ENCODE assay signal across 21 mouse cellular contexts in the genomic region with DNA sequence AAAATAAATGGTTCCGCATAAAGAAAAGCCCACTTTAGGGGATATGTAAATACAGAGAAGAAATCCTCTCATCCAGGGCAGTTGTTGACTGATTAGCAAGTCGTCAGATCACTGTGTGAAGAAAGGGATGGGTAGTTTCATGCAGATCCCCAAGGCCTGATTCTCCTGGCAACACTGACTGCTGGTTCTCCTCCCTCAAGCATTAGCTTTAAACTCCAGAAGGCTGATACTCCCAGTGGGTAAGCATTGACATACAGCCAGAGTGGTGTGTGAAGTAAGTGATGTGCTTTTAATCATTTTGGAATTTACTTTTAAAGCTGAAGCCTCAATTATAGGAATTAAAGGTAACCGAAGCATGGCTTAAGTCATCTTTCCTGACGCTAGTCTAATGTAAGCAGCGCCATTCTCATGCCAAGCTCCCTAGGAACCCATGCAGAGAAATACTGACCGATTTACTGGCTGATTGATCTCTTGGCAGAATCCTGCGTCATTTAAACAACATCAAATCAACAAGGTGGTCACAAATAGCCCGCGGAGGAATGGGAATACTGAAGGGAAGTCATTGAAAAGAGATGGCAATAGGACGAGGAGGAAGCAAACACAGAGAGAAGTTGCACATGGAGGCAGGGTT.
DNase-seq lines count a peak whose midpoint lies in the region; ATAC-seq and TF ChIP-seq lines count a peak whose summit lies in the region.
"Had no signal": no experiment of that assay in that cellular context is flagged by ENCODE, and none has a peak within 500 bp of the region (broad histone marks: within the 10 kb centered on the region; RNA-seq: fewer than 3 reads in every experiment).

No protein-coding gene starts in this region.

- no peaks in the 10 kb centered on the region for H3K27me3 ChIP-seq in embryonic facial prominence, embryonic 15.5 days
- H3K27me3 ChIP-seq in hindbrain, postnatal 0 days (ENCODE audit: insufficient read depth, low read length) = no peaks in the 10 kb centered on the region
- H3K27me3 ChIP-seq: forebrain, embryonic 15.5 days; limb, embryonic 13.5 days; lung, embryonic 15.5 days had no signal

- 0 out of 2 replicates have a peak, but pooled peaks have one; percentile 51 for ATAC-seq in embryonic facial prominence, embryonic 15.5 days (ENCODE audit: insufficient number of reproducible peaks, low FRiP score, low TSS enrichment, low read depth)
- ATAC-seq in hindbrain, postnatal 0 days = 0 out of 2 replicates have a peak, but pooled peaks have one; percentile 53
- ATAC-seq: activated CD4-positive, CD25-positive, alpha-beta regulatory T cell, adult 4 months; forebrain, embryonic 15.5 days; intestine, postnatal 0 days had no signal

- no peak overlapping the region for H3K9ac ChIP-seq in embryonic facial prominence, embryonic 15.5 days
- H3K9ac ChIP-seq in hindbrain, postnatal 0 days (replicated peaks; ENCODE audit: low read length) = no peak overlapping the region
- H3K9ac ChIP-seq: forebrain, embryonic 15.5 days; limb, embryonic 13.5 days; liver, embryonic 14.5 days; lung, embryonic 15.5 days had no signal

- TF ChIP-seq CTCF in hindbrain, postnatal 0 days (IDR thresholded peaks at IDR 0.05; ENCODE audit: low read depth) = no peak

- WGBS in embryonic facial prominence, embryonic 15.5 days = 51% methylated on average over 10 of the region's 10 CpGs
- WGBS in hindbrain, postnatal 0 days = 51% methylated on average over 10 of the region's 10 CpGs

- no peak overlapping the region for H3K27ac ChIP-seq in embryonic facial prominence, embryonic 15.5 days (replicated peaks)
- H3K27ac ChIP-seq in hindbrain, postnatal 0 days = no peak overlapping the region
- H3K27ac ChIP-seq: forebrain, embryonic 15.5 days; limb, embryonic 13.5 days; liver, embryonic 14.5 days; lung, embryonic 15.5 days; stomach, postnatal 0 days had no signal

- no peak overlapping the region for H3K4me3 ChIP-seq in embryonic facial prominence, embryonic 15.5 days (replicated peaks)
- no peak overlapping the region for H3K4me3 ChIP-seq in hindbrain, postnatal 0 days (ENCODE audit: low read length)
- H3K4me3 ChIP-seq: forebrain, embryonic 15.5 days; limb, embryonic 13.5 days; lung, embryonic 15.5 days had no signal

- H3K4me2 ChIP-seq in embryonic facial prominence, embryonic 15.5 days (replicated peaks) = no peak overlapping the region
- no peak overlapping the region for H3K4me2 ChIP-seq in hindbrain, postnatal 0 days (ENCODE audit: low read depth, low read length)
- H3K4me2 ChIP-seq: forebrain, embryonic 15.5 days; limb, embryonic 13.5 days; lung, embryonic 15.5 days had no signal

- peak; percentile 23 to 44 for DNase-seq in cerebellum, postnatal 14 days
- DNase-seq in cerebellum, adult 11-12 months = no peak
- peak; percentile 25 for DNase-seq in left cerebral cortex, postnatal 4 days
- DNase-seq in left cerebral cortex, adult 11 months (ENCODE audit: low spot score) = no peak
- DNase-seq in hindbrain, postnatal 0 days (ENCODE audit: low spot score) = peak; percentile 49
- no peak for DNase-seq in liver
- DNase-seq in left cerebral cortex, postnatal 36 days (ENCODE audit: low spot score in 2 of 2) = no peak
- DNase-seq: adrenal gland, postnatal 25 days; cerebellum, adult 2 months; heart, adult 18-20 months; lung, postnatal 4 days; right cerebral cortex, postnatal 14 days had no signal

- intact Hi-C loops in left cerebral cortex, postnatal 4 days (cut with DNase I) = no loop called here
- intact Hi-C loops in left cerebral cortex, postnatal 36 days (cut with DNase I) = no loop called here

- H3K9me3 ChIP-seq in embryonic facial prominence, embryonic 15.5 days (replicated peaks) = no peaks in the 10 kb centered on the region
- no peaks in the 10 kb centered on the region for H3K9me3 ChIP-seq in hindbrain, postnatal 0 days (ENCODE audit: low read length)
- H3K9me3 ChIP-seq: forebrain, embryonic 15.5 days; G1E; limb, embryonic 13.5 days; lung, embryonic 15.5 days had no signal

- no peaks in the 10 kb centered on the region for H3K36me3 ChIP-seq in embryonic facial prominence, embryonic 15.5 days
- no peaks in the 10 kb centered on the region for H3K36me3 ChIP-seq in hindbrain, postnatal 0 days (ENCODE audit: insufficient read depth, low read length)
- H3K36me3 ChIP-seq: forebrain, embryonic 15.5 days; G1E; limb, embryonic 13.5 days; lung, embryonic 15.5 days had no signal

- no peaks in the 10 kb centered on the region for H3K4me1 ChIP-seq in embryonic facial prominence, embryonic 15.5 days
- H3K4me1 ChIP-seq in hindbrain, postnatal 0 days (ENCODE audit: insufficient read depth, low read length) = no peaks in the 10 kb centered on the region
- H3K4me1 ChIP-seq: forebrain, embryonic 15.5 days; limb, embryonic 13.5 days; lung, embryonic 15.5 days had no signal

Comparison
In these comparisons a context has a peak if more than half of its experiments do, and no peak if none do; other contexts are left out.
1. DNase-seq: peak in cerebellum, postnatal 14 days (2 of 2), left cerebral cortex, postnatal 4 days (single experiment) and hindbrain, postnatal 0 days (single experiment); none in cerebellum, adult 11-12 months (single experiment), left cerebral cortex, adult 11 months (single experiment), liver (single experiment) and left cerebral cortex, postnatal 36 days (0 of 2).